Mouse (Mus musculus) ES-E14 (cell line): Measurements from ENCODE around the gene Hist1h1d. TPM values are rescaled to one million over a fixed set of nuclear protein-coding genes. Genes with fewer than 3 reads are reported as not detected.

Source experiments
- DNase-seq: peaks from one replicate; pipeline ENCODE4 v3.0.0-alpha.2; 2013; ENCODE audit warnings: low read depth, low spot score
- H3K27ac ChIP-seq: 2 replicates; pipeline ENCODE4 v1.5.1; 2012; ENCODE audit warnings: low read depth, mild to moderate bottlenecking, low read length, moderate library complexity, mixed read lengths; ENCODE audit not compliant: poor library complexity, insufficient read depth, severe bottlenecking
- H3K36me3 ChIP-seq: 2 replicates; pipeline ENCODE4 v1.6.1; 2012; ENCODE audit warnings: mild to moderate bottlenecking, low read length, moderate library complexity, mixed read lengths; ENCODE audit not compliant: control insufficient read depth, poor library complexity, insufficient read depth, severe bottlenecking
- H3K4me1 ChIP-seq, 2 experiments: fragments of 150-350 bp in 1 of 2; sonication (generic) in 1 of 2; 2 replicates each; pipeline ENCODE4 v1.6.1; 2012; ENCODE audit warnings: low read length in 2 of 2, mild to moderate bottlenecking in 1 of 2, mixed read lengths in 1 of 2; ENCODE audit not compliant: control insufficient read depth in 2 of 2, insufficient read depth in 2 of 2, poor library complexity in 1 of 2
- H3K4me3 ChIP-seq, 2 experiments: fragments of 150-350 bp in 1 of 2; sonication (generic) in 1 of 2; 2 replicates each; pipeline ENCODE4 v1.5.1; 2012; ENCODE audit warnings: low read length in 2 of 2, low read depth in 1 of 2, mild to moderate bottlenecking in 1 of 2, mixed read lengths in 1 of 2; ENCODE audit not compliant: insufficient read depth in 1 of 2, poor library complexity in 1 of 2, severe bottlenecking in 1 of 2
- H3K9ac ChIP-seq: 2 replicates; pipeline ENCODE4 v1.6.1; 2012; ENCODE audit warnings: low read depth, mild to moderate bottlenecking, low read length, mixed read lengths; ENCODE audit not compliant: poor library complexity, insufficient read depth, severe bottlenecking
- H3K9me3 ChIP-seq: fragments of 150-350 bp; sonication (generic); 2 replicates; pipeline ENCODE4 v1.6.1; 2012; ENCODE audit warnings: low read depth, mild to moderate bottlenecking, low read length; ENCODE audit not compliant: control insufficient read depth, insufficient read depth
- CHD2 ChIP-seq: IDR thresholded peaks from 2 replicates; pipeline ENCODE4 v1.6.1; 2014; ENCODE audit warnings: mild to moderate bottlenecking, low read depth, low read length, inconsistent platforms
- HCFC1 ChIP-seq: IDR thresholded peaks from 2 replicates; pipeline ENCODE4 v1.6.1; 2012; ENCODE audit warnings: low read length, inconsistent platforms, borderline replicate concordance; ENCODE audit not compliant: insufficient read depth
- MAFK ChIP-seq: IDR thresholded peaks from 2 replicates; pipeline ENCODE4 v1.6.1; 2014; ENCODE audit warnings: mild to moderate bottlenecking, low read depth, low read length, inconsistent platforms; ENCODE audit not compliant: insufficient read depth
- ZC3H11A ChIP-seq: IDR thresholded peaks from 2 replicates; pipeline ENCODE4 v1.6.1; 2012; ENCODE audit warnings: low read depth, mild to moderate bottlenecking, inconsistent platforms, low read length, borderline replicate concordance
- ZNF384 ChIP-seq: IDR thresholded peaks from 2 replicates; pipeline ENCODE4 v1.6.1; 2012; ENCODE audit warnings: low read depth, low read length, inconsistent platforms
- in situ Hi-C, 2 experiments: fragments of 600-800 bp; cut with MboI; formaldehyde crosslinking; loops; one replicate each; pipeline ENCODE4 v1.15.1; 2025; ENCODE audit warnings: low sequenced_read_pairs in 2 of 2, inconsistent platforms in 1 of 2; ENCODE audit not compliant: unreplicated experiment in 2 of 2
- total RNA-seq: library from RNA; depleted of rRNA; stranded (reverse); fragments of 300-350 nt; gene quantifications from 2 replicates; pipeline ENCODE4 v1.2.3, GENCODE M21; 2012

Hist1h1d gene
- total RNA-seq, 1 experiment = 97.6 TPM

DNA sequence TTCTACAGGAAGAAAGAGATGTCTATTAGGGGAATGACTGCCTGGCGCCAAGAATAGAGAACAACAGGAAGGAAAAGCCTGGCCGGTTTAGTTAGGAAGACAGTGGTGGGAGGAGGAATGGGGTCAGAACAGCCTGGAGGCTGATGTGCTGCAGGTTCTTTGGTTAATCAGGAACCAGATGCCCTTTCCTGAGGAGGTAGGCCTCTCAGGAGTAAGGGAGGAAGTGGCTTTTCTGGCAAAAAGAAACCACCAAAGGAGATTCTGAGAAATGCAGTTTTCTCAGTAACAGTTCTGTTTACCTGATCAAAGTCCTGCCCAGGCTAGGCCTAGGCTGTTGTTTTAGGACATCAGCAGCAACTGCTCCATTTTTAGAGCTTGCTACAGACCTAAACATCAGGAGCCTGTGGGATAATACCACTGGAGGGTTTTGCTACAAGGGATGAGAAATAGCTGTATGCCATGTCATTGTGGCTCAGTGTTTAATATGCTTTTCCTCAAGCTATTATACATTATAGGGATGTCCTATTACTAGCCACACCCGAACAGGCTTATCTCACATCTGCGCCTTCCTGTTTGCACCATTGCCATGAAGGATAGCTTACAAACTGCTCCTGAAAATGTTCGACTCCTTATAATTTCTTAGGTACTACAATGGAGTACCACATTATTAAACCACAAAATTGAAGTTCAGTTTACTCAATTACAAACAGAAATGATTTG is 40.1 kb downstream of the Hist1h1d start:
- DNase-seq = no peak
- no peak overlapping the region for H3K4me3 ChIP-seq
- H3K9ac ChIP-seq = no peak overlapping the region
- H3K4me1 ChIP-seq = peaks cover 7 to 13% of the 10 kb centered on the region in 2 experiments
- no peaks in the 10 kb centered on the region for H3K36me3 ChIP-seq
- H3K27ac ChIP-seq = no peak overlapping the region
- in situ Hi-C loops = no loop called here
- TF ChIP-seq ZNF384 (no peak), HCFC1 (no peak), CHD2 (no peak), MAFK (no peak), ZC3H11A (no peak)
- no peaks in the 10 kb centered on the region for H3K9me3 ChIP-seq

DNA sequence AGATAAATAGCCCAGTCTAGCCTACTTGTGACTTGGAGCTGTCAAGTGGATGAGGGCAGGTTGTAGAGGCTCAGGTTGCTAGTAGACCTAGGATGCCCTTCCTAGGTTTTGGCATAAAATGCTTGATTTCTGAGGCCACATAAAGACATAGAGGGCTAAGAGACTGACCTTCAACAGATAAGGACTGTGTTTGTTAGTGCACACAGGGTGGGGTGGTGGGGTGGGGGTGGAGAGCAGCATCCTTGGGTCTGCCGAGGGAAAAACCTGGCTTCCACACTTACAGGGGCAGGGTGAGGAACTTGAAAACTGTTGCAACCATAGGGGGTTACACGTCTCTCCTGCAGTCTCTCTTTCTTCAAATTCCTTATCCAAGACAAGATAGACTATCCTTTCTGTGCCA is 42.1 kb downstream of the Hist1h1d start:
- H3K4me3 ChIP-seq = no peak overlapping the region
- DNase-seq = no peak
- H3K9ac ChIP-seq = no peak overlapping the region
- peak overlapping the region; percentile 13; the same call in 1 of the 2 replicates for H3K27ac ChIP-seq
- no peak for TF ChIP-seq MAFK
- no peak for TF ChIP-seq HCFC1
- no peak for TF ChIP-seq ZNF384
- no peak for TF ChIP-seq CHD2
- TF ChIP-seq ZC3H11A = no peak
- H3K36me3 ChIP-seq = no peaks in the 10 kb centered on the region
- peaks cover 7 to 10% of the 10 kb centered on the region in 2 experiments for H3K4me1 ChIP-seq
- in situ Hi-C loops = no loop called here
- H3K9me3 ChIP-seq = no peaks in the 10 kb centered on the region

DNA sequence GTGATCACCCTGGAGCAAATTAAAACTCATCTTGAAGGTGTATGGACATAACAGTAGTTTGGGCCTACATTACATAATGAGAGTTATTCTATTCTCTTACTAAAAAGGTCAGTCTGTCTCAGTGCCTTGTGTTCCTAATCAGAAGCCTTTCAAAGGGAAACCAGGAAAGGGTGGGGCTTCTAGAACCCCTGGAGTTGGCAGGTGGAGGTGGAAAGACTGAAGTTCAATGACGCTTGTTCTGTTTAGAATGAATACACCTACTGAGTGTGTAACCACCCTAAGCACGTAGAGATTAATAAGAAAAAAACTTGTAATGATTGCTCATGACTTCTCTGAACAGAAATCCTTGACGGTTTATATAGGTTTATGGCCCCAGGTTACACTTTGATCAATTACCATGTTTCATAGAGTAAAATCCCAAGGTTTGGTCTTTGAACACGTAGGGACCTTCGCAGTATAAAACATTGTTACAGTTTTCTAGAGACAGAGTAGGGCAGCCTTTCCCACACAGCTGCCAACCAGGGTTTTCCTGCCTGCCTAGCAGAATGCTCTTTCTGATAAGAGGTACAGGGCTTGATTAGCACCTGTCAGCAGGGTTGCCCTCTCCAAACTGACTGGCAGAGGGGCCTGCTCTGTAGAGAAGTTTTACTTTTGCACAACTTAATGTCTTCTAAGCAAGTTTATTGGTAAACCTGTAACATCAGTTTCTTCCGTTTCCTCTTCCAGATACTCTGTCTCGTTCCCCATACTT is 42.7 kb downstream of the Hist1h1d start:
- TF ChIP-seq HCFC1 = no peak
- TF ChIP-seq ZNF384 = no peak
- TF ChIP-seq ZC3H11A = no peak
- TF ChIP-seq MAFK = no peak
- no peak for TF ChIP-seq CHD2
- H3K9ac ChIP-seq = no peak overlapping the region
- peaks cover 7 to 10% of the 10 kb centered on the region in 2 experiments for H3K4me1 ChIP-seq
- in situ Hi-C loops = no loop called here
- peak overlapping the region; percentile 13; the same call in 1 of the 2 replicates for H3K27ac ChIP-seq
- no peaks in the 10 kb centered on the region for H3K36me3 ChIP-seq
- H3K9me3 ChIP-seq = no peaks in the 10 kb centered on the region
- no peak overlapping the region for H3K4me3 ChIP-seq
- no peak for DNase-seq

DNA sequence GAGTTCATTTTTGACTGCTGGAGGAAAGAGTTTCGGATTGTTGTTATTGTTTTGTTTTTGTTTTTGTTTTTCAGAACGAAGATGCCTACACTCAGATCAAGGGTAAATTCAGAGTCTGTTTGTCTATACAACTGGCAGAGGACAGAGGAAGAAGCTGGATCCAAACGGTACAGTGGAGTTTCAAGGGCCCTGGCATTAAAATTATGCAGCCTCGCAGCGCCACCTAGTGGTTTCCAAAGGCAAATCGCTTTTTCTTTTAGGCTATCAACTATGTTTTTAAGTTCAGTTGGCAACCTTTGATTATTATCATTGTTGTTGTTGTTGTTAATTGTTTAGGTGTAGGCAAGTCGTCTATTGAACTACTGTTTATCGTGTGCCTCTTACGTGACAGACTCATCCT is 44.9 kb downstream of the Hist1h1d start:
- Histone ChIP-seq H3K9ac (no peak overlapping the region), H3K4me1 (peaks cover 7 to 10% of the 10 kb centered on the region in 2 experiments), H3K4me3 (no peak overlapping the region), H3K36me3 (no peaks in the 10 kb centered on the region), H3K27ac (no peak overlapping the region), H3K9me3 (no peaks in the 10 kb centered on the region)
- no peak for DNase-seq
- in situ Hi-C loops = no loop called here
- no peak for TF ChIP-seq ZNF384
- TF ChIP-seq ZC3H11A = peak; percentile 27; the same call in 1 of the 2 replicates
